Mouse (Mus musculus) cerebellum, postnatal 4 days (tissue): ENCODE results near the gene Mesp1.
A peak's percentile ranks its signal among the peaks of the same experiment; 100 is the strongest.

Experiments
- DNase-seq, 2 experiments: peaks; one replicate each; pipeline ENCODE4 v3.0.0; 2022; ENCODE audit warnings: low spot score in 2 of 2, mixed read lengths in 1 of 2

The Mesp1 gene

GRCm38 (mm10) chr7:79793688-79794087, at the start of gene Mesp1:
Gene Mesp1, minus strand, starts transcription at chr7:79793788.
- no peak for DNase-seq

GRCm38 (mm10) chr7:79842163-79842562, 48.6 kb upstream of the Mesp1 start:
- no peak for DNase-seq

- DNase-seq = no peak
These were observed 43.7 kb upstream of the Mesp1 start for GRCm38 (mm10) chr7:79837247-79837646.

DNA sequence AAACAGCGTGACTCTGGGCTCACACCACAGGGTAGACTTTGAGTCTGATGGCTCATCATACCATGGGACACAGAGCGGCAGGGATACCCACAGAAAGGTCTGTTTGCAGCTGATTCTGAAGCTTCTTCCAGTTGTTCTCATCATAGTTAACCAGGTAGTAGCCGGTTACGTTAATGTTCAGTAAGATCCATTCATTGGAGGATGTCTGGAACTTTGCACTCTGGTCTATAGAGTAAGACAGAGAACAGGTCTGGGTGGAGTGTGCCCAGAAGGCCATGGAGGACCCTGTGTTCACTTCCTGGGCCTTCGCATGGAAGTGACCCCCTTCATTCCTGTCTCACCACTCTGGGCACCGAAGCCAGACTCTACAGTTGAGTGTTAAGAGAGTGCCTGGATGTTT, 41.6 kb upstream of the Mesp1 start:
- no peak for DNase-seq

GRCm38 (mm10) chr7:79832980-79833379, 39.4 kb upstream of the Mesp1 start:
- no peak for DNase-seq

GRCm38 (mm10) chr7:79831585-79831984, 38.0 kb upstream of the Mesp1 start:
- no peak for DNase-seq

DNA sequence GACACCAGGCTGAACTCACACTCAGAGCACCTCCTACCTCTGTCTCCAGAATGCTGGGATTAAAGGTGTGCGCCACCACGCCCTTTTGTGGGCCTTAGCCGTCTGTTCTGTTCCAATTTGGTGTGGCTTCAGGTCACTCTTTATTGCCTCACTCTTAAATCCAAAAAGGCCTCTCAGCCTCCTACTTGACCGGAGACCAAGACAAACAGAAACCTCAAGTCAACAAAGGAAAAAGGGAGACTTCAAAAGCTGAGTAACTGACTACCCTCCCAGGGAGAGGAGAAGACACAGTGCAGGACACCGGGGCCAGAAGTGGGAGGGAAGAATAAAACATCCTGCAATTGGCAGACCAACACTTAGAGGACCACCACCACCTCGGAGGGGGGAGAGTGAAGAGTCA, 37.6 kb upstream of the Mesp1 start:
- DNase-seq = no peak

DNA sequence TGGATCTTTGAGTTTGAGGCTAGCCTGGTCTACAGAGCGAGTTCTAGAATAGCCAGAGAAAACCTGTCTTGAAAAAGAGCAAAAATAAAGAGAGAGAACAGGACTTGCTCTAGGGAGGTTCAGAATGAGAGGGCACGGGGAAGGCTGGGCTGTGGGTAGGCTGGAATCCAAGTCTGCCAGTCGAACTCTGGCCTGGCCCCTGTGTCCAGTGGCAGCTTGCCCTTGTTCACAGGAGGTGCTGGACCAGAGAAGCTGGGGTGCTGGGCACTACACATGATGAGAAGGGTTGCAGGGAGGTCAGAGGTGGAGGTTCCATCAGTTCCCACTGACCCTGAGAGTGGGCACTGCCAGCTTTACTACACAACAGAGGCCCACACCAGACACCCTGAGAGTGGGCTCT, 34.8 kb upstream of the Mesp1 start:
- DNase-seq = no peak

DNA sequence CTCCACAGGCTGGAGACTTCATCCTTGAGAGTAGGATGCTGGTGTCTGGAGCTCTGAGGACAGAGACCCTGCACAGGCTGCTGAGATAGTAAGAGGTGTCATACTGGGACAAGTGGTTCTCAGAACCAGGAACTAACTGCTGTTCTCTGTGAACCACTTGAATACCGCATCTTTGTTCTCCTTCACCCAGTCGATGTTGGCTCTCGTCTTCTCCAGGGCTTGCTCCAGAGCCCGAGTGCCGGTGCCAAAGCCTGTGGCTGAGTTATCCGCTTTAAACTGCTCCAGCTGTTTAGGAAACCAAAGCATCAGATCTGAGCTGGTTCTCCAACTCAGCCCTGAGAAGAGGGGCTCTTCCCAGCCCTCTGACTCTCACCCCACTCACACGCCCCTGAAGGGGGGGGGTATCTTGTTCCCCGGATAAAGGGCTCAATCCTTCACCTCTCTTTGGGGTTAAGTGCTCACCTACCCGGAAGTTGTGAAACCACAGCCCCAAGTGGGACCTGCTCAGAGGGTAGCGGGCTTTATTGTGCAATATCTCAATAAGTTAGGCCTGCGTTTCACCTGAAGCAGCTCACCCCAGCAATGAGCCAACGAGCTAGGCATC, 28.6 kb upstream of the Mesp1 start:
- no peak for DNase-seq

- DNase-seq = no peak
These were observed 26.4 kb upstream of the Mesp1 start for GRCm38 (mm10) chr7:79819996-79820395.

GRCm38 (mm10) chr7:79819515-79819914, 25.9 kb upstream of the Mesp1 start:
- no peak for DNase-seq

DNA sequence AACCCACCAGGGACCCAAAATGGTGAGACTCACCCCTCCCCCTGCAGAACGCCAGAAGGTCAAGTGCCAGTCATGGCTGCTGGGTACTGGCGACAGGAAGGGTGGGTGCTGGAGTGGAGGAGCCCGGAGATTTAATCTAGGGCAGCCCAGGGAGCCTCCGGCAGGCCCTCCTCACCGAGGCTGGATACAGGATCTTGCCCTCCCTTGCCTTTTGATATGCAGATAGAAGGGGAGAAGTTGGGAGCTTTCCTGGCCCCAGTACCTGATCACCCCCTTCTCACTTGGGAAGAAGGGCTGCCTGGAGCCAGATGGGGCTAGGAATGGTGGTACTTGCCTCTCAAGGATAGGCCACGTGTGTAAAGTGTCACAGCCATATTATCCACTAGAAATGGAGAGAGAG, 24.7 kb upstream of the Mesp1 start:
- DNase-seq = no peak

DNA sequence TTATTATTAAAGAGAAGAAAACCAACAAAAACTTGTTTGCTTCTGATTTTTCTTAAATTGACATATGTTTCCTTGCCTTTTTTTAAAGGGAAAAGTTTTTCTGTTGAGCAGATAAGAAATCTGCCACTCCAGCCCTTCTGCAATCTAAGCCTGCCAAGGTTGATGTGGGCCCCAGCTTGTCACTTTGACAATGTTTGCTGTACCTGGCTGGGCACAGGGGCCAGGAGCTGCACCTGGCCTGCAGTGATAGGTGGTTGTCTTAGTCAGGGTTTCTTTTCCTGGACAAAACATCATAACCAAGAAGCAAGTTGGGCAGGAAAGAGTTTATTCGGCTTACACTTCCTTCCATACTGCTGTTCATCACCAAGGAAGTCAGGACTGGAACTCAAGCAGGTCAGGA, 19.8 kb upstream of the Mesp1 start:
- no peak for DNase-seq

- peak; percentile 52 to 82 for DNase-seq
These were observed 17.3 kb upstream of the Mesp1 start, which contains the start of gene Mesp2 for GRCm38 (mm10) chr7:79810611-79811506. Gene Mesp2, plus strand, starts transcription at chr7:79810727.

- no peak for DNase-seq
These were observed 15.0 kb upstream of the Mesp1 start for GRCm38 (mm10) chr7:79808561-79808960.

DNA sequence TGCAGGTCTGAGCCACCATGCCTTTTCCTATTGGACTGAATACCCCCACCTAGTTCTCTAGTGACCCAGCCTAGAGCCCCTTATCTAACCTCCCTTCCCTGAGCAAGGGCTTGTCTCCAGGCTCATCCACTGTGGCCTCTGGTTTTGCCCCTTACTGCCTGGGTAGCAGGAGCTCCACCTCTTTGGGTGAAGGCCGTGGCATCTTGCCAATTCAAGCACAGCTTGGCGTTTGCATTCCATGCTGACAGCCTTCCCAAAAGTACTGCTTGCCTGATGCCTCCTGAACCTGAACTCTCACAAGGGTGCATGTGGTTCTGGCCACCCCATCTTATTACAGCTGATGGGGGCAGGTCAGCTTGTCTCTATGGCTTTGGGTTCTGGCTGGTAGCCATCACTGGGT, 10.3 kb upstream of the Mesp1 start:
- no peak for DNase-seq

GRCm38 (mm10) chr7:79802037-79802436, 8.4 kb upstream of the Mesp1 start:
- no peak for DNase-seq

GRCm38 (mm10) chr7:79801391-79801790, 7.8 kb upstream of the Mesp1 start:
- no peak for DNase-seq

DNA sequence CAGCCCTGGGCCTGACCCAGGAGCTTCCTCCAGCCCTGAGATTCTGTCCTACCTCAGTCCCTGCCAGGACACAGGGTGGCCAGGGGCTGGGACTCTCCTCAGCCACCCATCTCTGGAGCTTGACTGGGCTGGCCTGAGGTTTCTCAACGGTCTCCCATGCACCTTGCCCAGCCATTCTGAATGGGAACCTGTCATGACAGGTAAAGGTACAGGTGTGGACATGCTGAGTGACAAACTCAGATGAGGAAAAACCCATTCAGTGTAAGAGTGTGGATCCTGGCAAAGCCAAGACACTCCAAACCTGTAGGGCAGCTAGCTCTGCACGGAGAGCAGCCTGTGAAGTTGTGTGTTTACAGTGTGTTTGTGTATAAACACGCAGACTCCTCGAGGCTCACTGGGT, 6.7 kb upstream of the Mesp1 start:
- no peak for DNase-seq

DNA sequence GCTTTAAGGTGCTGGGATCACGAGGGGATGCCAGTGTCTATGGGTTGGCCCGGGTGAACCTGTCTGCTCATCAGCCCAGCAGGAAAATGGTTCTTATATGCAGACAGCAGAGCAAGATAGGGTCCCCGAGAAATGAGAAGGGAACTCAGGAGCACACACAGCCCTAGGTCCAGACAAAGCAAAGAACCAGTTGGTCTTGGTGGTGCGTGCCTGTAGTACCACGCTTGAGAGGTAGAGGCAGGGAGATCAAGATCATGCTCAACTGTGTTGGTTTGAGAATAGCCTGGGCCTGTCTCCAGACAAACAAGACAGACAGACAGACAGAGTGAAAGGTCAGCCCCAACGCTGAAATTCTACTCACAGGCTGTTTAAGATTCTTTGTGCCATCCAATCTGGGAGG, 5.9 kb upstream of the Mesp1 start:
- DNase-seq = no peak

GRCm38 (mm10) chr7:79799048-79799447, 5.5 kb upstream of the Mesp1 start:
- DNase-seq = peak; percentile 65 to 79

- DNase-seq = no peak
These were observed 5.0 kb upstream of the Mesp1 start for GRCm38 (mm10) chr7:79798606-79799005.
